Mouse (Mus musculus): Measurements from ENCODE around the gene Ccdc142.
A peak's percentile ranks its signal among the peaks of the same experiment; 100 is the strongest.

Gene Ccdc142

DNA sequence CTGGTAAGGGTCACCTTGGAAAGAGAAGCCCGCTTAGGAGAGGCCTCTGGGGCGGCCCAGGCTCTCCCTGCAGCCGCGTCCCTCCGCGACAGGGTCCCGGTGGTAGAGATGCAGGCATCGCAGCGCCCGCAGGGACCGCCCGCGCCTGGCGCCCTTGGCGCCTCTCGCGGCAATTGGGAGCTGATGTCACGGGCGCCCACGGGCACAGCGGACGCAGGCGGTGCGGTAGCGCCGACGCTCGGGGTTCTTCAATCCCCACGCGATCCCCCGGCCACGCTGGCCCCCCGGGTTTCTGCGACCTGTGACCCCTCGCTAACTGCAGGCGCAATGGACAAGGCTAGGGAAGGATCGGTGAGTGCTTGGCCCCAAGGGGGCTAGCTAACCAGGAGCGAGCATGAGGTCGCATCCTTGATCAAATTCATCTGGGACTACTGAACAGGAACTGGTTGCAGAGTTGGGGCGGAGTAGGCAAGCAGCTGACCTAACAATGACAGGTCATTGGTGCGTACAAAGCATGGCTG lies 40.9 kb downstream of the Ccdc142 start:
- DNase-seq = peak; percentile 80

DNA sequence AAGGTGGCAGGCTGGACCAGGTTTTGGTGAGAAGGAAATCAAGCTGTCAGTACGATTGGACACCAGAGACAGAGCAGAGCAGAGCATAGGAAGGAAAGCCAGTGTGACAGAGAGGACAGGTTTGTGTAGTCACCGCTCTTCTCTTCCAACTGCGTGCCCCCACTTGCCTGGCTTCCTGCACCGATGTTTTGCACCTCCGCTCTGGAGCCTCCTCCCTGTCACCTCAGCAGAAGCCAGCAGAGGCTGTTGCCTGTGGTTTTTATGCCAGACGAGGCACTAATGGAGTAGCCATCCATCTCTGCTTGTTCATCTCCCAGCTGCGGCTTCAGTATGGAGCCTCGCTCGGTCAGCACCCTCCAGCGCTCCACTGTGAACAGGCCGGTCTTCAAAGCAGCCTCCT lies 41.5 kb downstream of the Ccdc142 start:
- peak; percentile 70 for DNase-seq

DNA sequence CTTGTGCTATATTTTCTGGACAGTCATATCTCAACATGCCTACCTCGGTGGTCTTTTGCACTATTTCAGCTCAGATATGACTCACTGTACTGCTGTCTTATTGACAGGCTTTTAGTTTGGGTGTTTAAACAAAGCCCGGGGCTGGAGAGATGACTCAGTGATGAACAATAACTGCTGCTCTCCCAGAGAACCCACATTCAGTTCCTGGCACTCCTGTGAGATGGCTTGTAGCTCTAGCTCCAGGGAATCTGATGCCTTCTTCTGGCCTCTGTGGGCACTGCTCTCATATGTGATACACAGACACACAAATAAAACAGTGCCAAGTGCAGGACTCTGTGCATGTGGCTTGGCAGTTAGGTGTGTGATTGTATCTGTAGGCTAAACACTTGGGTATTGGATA lies 43.8 kb downstream of the Ccdc142 start:
- no peak for DNase-seq

DNA sequence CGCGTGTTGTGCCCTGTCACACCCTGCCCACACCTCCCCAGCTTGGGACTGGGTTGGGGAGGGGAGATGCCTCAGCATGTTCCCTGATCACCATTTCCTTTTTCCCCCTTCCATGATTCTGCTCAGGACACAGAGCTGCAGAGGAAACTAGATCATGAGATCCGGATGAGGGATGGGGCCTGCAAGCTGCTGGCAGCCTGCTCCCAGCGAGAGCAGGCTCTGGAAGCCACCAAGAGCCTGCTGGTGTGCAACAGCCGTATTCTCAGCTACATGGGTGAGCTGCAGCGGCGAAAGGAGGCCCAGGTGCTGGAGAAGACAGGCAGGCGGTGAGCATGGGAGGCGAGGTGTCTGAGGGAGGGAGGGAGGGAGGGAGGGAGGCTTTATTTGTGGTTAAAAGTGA lies 44.4 kb downstream of the Ccdc142 start:
- DNase-seq = no peak

DNA sequence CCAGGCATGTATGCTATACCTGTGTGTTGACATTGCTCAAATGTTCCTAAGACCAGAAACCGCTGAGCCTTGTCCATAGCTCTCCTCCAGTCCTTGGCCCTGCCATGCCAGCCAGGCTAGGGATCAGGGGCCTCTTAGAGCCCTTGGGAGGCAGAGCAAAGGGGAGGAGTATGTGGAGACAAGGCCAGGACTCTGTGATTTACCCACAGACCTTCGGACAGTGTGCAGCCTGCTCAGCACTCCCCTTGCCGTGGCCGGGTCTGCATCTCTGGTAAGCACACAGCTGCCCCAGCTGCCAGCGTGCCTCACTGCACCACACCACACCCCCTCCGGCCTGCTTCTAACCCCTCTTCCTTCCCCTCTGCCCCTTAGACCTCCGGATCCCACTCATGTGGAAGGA lies 45.9 kb downstream of the Ccdc142 start:
- DNase-seq = no peak

DNA sequence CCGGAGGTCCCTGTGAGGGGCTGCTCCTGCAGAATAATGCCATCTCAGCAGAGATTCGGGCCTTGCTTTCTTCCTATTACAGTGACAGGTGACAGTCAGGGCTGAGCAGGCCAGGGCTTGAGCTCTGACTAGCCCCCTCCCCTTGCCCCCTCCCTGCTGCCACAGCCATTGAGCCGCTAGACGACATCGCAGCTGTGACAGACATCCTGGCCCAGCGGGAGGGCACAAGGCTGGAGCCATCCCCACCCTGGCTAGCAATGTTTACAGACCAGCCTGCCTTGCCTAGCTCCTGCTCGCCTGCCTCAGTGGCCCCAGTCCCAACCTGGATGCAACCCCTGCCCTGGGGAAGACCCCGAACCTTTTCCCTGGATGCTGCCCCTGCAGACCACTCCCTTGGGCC lies 50.3 kb downstream of the Ccdc142 start:
- DNase-seq = no peak

DNA sequence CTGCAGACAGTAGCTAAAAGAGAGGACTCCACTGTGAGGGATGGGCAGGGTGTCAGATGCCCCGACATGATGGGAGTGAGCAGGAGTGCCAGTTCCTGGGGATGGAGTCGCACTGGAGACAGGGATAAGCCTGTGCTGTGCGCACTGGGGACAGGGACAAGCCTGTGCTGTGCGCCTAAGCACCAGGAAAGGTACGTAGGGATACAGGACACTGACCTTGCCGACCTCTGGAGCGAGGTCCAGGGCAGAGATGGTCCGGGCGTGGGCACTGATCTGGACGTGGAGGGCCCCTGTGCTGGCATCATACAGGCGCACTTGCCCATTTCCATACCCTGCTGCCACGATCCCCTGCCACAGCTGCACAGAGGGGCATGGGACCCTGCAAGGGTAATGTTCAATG lies 51.6 kb downstream of the Ccdc142 start:
- no peak for DNase-seq

DNA sequence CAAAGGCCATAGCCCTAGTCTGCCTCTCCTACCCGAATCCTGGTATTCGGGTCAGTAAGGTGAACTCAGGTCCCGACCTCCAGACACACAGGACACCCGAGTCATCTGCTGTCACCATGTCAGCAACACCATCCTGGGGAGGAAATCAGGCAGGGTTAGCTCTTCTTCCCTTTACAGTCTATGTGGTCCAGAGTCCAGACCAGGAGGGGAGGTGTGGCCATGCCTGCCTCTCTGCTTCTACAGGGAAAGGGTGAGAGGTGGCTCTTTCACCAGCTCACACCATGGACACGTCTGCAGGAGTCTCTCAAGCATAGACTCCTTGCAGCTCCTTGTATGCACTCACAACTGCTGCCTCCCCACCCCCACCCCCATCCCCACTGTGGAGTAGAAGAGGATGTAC lies 52.1 kb downstream of the Ccdc142 start:
- no peak for DNase-seq

DNA sequence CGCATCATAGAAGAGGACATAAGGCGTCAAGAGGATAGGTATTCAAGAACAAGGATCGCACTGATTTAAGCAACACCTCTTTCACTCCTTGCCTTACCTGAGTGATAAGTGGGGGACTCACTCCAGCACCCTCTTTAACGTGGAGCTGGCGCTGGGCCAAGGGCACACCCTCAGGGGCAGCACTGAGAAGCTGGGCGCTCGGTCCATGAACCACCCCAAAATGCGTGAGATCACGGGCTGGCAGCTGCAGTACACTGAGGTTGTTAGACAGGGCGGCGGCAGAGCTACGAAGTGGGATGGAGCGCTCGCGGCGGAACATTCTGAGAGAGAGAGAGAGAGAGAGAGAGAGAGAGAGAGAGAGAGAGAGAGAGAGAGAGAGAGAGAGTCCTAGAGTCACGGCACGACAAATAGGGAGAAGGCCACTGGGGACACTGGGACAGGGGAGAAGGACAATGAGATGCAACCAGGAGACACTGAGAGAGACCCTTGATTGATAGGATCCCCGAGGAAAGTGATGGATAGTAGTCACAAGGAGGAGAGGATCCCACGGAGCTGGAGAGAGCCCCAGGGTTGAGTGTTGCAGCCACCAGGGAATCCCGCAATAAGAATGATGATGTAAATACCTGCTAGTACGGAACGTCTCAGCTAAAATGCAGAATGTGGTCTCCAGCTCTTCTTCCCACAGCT lies 54.3 kb downstream of the Ccdc142 start:
- DNase-seq = no peak

DNA sequence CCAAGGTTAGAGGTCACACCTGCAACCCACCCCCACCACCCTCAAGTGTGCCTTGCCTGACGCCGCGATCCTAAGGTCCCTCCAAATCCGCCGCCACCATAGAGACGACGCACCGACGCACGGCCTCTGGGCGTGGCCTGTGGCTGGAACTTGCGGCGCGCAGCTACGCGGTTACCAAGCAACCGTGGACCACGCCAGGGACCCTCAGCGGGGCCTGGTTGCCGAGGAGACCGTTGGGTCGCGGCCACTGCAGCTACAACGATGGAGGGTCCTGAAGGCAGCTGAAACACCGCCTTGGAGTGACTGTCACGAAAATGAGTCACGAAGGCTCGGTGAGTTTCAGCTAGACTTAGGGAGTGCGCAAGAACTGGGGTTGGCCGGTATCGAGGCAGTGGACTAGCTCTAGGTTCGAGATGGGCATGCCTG lies 54.9 kb downstream of the Ccdc142 start, which contains the start of the genes Wdr54 and 1700003E16Rik:
Gene Wdr54 (minus strand): TSS at position 139 of the 426 bp plus-strand sequence.
Gene 1700003E16Rik (plus strand): TSS at position 146 of the 426 bp plus-strand sequence.
- peak; percentile 85 for DNase-seq

Measured in right cerebral cortex, adult 18-20 months (tissue).